Mouse (Mus musculus): ENCODE measurements around the gene Tmem72. TPM values are rescaled to one million over a fixed set of nuclear protein-coding genes. Genes with fewer than 3 reads are reported as not detected.
A peak's percentile ranks its signal among the peaks of the same experiment; 100 is the strongest.

Gene Tmem72
- 0.09 TPM in 1 of 2 replicates, not detected in the other for polyA plus RNA-seq (2012; ENCODE audit: insufficient read depth, insufficient read length, missing spikeins)

- H3K4me3 ChIP-seq (ENCODE audit: insufficient read depth, low read length) = no peak within 1 kb of the TSS
- peaks cover 36% of the 10 kb centered on the region for H3K4me1 ChIP-seq (ENCODE audit: control insufficient read depth, insufficient read depth, low read length)
- H3K27ac ChIP-seq (ENCODE audit: insufficient read depth, low read depth, low read length) = no peak within 1 kb of the TSS
- TF ChIP-seq CTCF (IDR thresholded peaks at IDR 0.05; ENCODE audit: low read depth, low read length) = no peak
- TF ChIP-seq POLR2A (IDR thresholded peaks at IDR 0.05; ENCODE audit: borderline replicate concordance, low read depth, low read length) = no peak
Measured at GRCm38 (mm10) chr6:116716666-116717065, at the start of gene Tmem72. TSS of gene Tmem72 (minus strand) at chr6:116716913.

DNA sequence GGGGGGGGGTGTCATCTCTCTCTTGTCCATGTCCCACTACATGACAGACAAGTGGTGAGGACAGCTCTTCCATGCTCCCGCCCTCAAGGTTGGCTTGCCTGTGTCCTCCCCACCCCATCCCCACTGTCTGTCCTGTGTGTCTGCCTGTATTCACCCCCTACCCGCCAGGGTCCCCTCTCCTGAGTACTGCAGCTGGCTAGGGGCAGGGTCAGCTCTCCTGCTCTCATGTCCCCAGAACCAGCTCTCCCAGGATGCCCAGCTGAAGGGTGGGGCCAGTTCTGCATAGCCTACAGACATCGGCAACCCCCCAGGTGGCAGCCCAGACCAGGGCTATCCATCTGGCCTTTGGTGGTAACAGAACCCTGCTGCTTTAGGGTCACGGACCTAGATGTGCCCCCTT, 47.8 kb upstream of the Tmem72 start:
- Histone ChIP-seq H3K4me1 (ENCODE audit: control insufficient read depth, insufficient read depth, low read length) (peaks cover 13% of the 10 kb centered on the region), H3K4me3 (ENCODE audit: insufficient read depth, low read length) (no peak overlapping the region), H3K27ac (ENCODE audit: insufficient read depth, low read depth, low read length) (no peak overlapping the region)
- TF ChIP-seq CTCF (IDR thresholded peaks at IDR 0.05; ENCODE audit: low read depth, low read length) (no peak), POLR2A (IDR thresholded peaks at IDR 0.05; ENCODE audit: borderline replicate concordance, low read depth, low read length) (no peak)

DNA sequence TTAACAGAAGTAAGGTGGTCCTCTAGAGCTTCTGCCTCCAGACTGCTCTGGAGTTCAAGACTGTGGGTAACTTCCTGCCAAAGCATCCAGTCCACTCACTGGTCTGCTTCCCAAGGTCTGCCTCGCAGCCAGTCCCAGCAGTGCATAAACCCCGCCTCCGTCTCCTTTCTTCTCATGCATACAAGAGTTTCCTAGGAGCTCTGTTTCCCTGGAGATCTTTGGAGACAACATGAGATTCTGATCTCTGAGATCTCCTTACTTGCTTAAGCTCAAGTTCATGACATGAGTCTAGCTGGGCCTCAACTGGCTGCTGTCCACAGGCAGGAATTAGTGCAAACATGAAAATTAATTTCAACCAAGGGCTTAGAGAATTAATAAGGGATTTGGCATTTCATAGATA, 45.6 kb upstream of the Tmem72 start:
- Histone ChIP-seq H3K4me3 (ENCODE audit: insufficient read depth, low read length) (no peak overlapping the region), H3K27ac (ENCODE audit: insufficient read depth, low read depth, low read length) (no peak overlapping the region), H3K4me1 (ENCODE audit: control insufficient read depth, insufficient read depth, low read length) (peaks cover 9% of the 10 kb centered on the region)
- TF ChIP-seq POLR2A (IDR thresholded peaks at IDR 0.05; ENCODE audit: borderline replicate concordance, low read depth, low read length) (no peak), CTCF (IDR thresholded peaks at IDR 0.05; ENCODE audit: low read depth, low read length) (no peak)

- TF ChIP-seq POLR2A (IDR thresholded peaks at IDR 0.05; ENCODE audit: borderline replicate concordance, low read depth, low read length) (no peak), CTCF (IDR thresholded peaks at IDR 0.05; ENCODE audit: low read depth, low read length) (no peak)
- peaks cover 14% of the 10 kb centered on the region for H3K4me1 ChIP-seq (ENCODE audit: control insufficient read depth, insufficient read depth, low read length)
- H3K27ac ChIP-seq (ENCODE audit: insufficient read depth, low read depth, low read length) = no peak overlapping the region
- H3K4me3 ChIP-seq (ENCODE audit: insufficient read depth, low read length) = no peak overlapping the region
Measured at GRCm38 (mm10) chr6:116760181-116760580, 43.5 kb upstream of the Tmem72 start.

DNA sequence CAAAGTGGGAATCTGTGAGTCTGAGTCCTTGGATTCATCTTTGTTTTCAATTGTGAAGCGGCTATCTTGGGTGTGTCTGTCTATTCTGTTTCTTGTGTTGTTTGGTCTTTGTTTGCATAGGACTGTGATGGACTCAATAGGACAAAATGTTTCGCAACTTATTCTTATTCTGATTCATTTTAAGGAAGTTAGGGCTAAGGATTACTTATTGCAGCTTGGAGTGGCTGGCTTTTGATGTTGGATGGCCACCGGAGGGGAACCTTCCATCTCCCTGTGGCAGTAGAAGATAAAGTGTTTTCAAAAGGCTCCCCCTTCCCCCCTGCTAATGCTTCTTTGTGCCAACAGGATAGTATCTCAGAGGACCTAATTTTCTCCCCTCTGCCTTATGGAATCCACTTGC, 39.7 kb upstream of the Tmem72 start:
- TF ChIP-seq POLR2A (IDR thresholded peaks at IDR 0.05; ENCODE audit: borderline replicate concordance, low read depth, low read length) = no peak
- TF ChIP-seq CTCF (IDR thresholded peaks at IDR 0.05; ENCODE audit: low read depth, low read length) = no peak
- H3K4me1 ChIP-seq (ENCODE audit: control insufficient read depth, insufficient read depth, low read length) = peaks cover 14% of the 10 kb centered on the region
- H3K27ac ChIP-seq (ENCODE audit: insufficient read depth, low read depth, low read length) = no peak overlapping the region

GRCm38 (mm10) chr6:116738046-116738445, 21.3 kb upstream of the Tmem72 start:
- H3K27ac ChIP-seq (ENCODE audit: insufficient read depth, low read depth, low read length) = no peak overlapping the region
- no peak overlapping the region for H3K4me3 ChIP-seq (ENCODE audit: insufficient read depth, low read length)
- peaks cover 13% of the 10 kb centered on the region for H3K4me1 ChIP-seq (ENCODE audit: control insufficient read depth, insufficient read depth, low read length)
- no peak for TF ChIP-seq CTCF (IDR thresholded peaks at IDR 0.05; ENCODE audit: low read depth, low read length)
- no peak for TF ChIP-seq POLR2A (IDR thresholded peaks at IDR 0.05; ENCODE audit: borderline replicate concordance, low read depth, low read length)

More for the DNA sequence above, 39.7 kb upstream of the Tmem72 start:
- no peak overlapping the region for H3K4me3 ChIP-seq (ENCODE audit: insufficient read depth, low read length)

DNA sequence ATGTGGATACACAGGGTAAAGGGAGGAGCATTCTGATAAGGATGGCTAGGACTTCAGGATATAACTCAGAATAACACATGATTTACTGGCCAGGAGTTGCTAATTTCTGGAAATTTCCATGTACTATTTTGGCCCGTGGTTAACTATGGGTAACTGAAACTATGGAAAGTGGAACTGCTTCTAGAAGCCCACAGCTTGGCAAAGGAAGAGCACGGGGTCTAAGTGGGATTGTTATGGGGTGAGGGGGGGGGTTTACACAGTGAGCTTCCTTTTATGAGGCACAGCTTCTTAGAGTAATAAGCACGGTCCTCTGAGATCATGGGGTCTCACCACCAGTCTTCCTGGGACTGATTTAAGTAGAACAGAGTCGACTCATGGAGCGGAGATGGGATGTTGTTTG, 18.6 kb upstream of the Tmem72 start:
- no peak overlapping the region for H3K4me3 ChIP-seq (ENCODE audit: insufficient read depth, low read length)
- TF ChIP-seq POLR2A (IDR thresholded peaks at IDR 0.05; ENCODE audit: borderline replicate concordance, low read depth, low read length) (no peak), CTCF (IDR thresholded peaks at IDR 0.05; ENCODE audit: low read depth, low read length) (no peak)
- H3K4me1 ChIP-seq (ENCODE audit: control insufficient read depth, insufficient read depth, low read length) = peaks cover 13% of the 10 kb centered on the region
- H3K27ac ChIP-seq (ENCODE audit: insufficient read depth, low read depth, low read length) = no peak overlapping the region; the same call in 1 of the 2 replicates

DNA sequence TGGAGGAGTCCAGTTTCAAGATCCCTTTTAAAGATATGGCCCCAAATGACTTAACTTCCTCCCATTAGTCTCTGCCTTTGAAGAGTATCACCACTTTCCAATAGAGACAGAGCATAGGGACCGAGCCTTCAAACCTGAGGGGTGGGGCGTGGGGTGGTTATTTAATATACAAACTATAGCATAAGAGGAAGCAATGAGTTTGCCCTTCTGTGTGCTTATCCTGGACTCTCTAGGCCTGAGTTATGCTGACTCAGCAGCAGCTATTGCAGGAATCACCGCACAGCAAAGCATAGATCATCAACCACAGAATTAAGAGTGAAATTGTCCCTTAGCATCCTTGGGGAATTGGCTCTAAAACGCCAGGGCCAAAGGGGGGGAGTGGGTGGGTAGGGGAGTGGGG, 16.9 kb upstream of the Tmem72 start:
- peaks cover 13% of the 10 kb centered on the region for H3K4me1 ChIP-seq (ENCODE audit: control insufficient read depth, insufficient read depth, low read length)
- H3K4me3 ChIP-seq (ENCODE audit: insufficient read depth, low read length) = no peak overlapping the region
- TF ChIP-seq CTCF (IDR thresholded peaks at IDR 0.05; ENCODE audit: low read depth, low read length) (no peak), POLR2A (IDR thresholded peaks at IDR 0.05; ENCODE audit: borderline replicate concordance, low read depth, low read length) (no peak)
- H3K27ac ChIP-seq (ENCODE audit: insufficient read depth, low read depth, low read length) = no peak overlapping the region

GRCm38 (mm10) chr6:116724489-116725160, 7.9 kb upstream of the Tmem72 start:
- H3K4me3 ChIP-seq (ENCODE audit: insufficient read depth, low read length) = no peak overlapping the region
- H3K4me1 ChIP-seq (ENCODE audit: control insufficient read depth, insufficient read depth, low read length) = peaks cover 36% of the 10 kb centered on the region
- TF ChIP-seq POLR2A (IDR thresholded peaks at IDR 0.05; ENCODE audit: borderline replicate concordance, low read depth, low read length) (no peak), CTCF (IDR thresholded peaks at IDR 0.05; ENCODE audit: low read depth, low read length) (no peak)
- peak overlapping the region; percentile 85 for H3K27ac ChIP-seq (ENCODE audit: insufficient read depth, low read depth, low read length)

DNA sequence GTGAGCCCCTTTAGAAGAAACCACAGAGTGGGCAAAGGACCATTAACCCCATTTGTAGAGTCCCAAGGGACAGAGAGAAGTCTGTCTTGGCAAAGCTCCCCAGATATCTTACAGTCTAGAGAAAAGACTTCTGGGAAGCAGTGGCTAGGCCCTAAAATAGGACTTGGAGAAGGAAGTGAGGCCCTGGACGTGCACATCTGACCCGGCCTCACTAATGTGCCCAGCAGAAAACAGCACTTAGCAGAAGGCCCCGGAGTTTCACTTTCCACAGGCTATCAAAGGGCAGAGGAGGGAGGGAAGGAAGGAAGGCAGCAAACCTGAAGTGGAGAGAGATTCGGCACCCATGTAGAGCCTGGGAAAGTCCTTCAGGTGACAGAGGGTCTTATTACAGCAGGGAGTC, 2.2 kb upstream of the Tmem72 start:
- Histone ChIP-seq H3K4me1 (ENCODE audit: control insufficient read depth, insufficient read depth, low read length) (peaks cover 33% of the 10 kb centered on the region), H3K27ac (ENCODE audit: insufficient read depth, low read depth, low read length) (peak overlapping the region; percentile 94), H3K4me3 (ENCODE audit: insufficient read depth, low read length) (no peak overlapping the region)
- TF ChIP-seq POLR2A (IDR thresholded peaks at IDR 0.05; ENCODE audit: borderline replicate concordance, low read depth, low read length) (no peak), CTCF (IDR thresholded peaks at IDR 0.05; ENCODE audit: low read depth, low read length) (no peak)
